Mouse (Mus musculus) retina, postnatal 1 day (tissue): ENCODE data around the gene Doc2b.

ENCODE experiments used
- DNase-seq: peaks from one replicate; pipeline ENCODE4 v3.0.0-alpha.2; 2012

The Doc2b gene

DNA sequence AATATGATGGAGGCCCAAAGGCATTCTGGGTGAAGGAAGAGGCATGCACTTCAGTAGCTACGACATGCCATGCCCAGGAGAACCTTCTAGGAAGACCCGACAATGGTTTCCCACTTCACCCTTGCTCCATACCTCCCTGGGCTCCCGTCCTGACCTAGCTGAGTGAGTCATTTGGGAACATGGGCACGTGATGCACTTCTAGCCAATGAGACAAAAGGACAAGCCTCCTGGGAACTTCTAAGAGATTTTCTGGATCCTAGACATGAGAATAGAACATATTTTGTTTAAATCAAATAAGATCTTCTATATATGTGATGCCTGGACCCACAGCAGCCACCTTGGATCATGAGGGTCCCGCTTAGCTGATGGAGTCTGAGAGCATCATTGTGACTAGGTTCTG, 3.3 kb downstream of the Doc2b start:
- no peak for DNase-seq

DNA sequence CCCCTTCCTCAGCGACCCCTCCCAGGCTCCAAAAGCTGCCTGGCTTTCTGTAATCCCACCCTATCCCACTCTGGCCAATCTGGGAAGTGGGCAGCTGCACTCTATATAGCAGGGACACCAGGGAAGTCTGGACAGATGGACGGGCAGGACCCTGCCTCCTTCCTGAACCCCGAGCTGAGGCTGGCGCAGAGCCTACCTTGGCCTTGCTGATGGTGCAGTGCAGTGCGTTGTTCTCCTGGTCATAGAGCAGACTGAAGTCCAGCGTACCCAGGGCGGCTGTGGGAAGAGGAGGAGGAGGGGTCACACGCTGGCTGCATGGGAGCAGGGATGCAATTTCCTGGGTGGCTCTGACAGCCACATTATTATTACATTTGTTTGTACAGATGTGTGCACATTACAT, 10.0 kb downstream of the Doc2b start:
- no peak for DNase-seq

DNA sequence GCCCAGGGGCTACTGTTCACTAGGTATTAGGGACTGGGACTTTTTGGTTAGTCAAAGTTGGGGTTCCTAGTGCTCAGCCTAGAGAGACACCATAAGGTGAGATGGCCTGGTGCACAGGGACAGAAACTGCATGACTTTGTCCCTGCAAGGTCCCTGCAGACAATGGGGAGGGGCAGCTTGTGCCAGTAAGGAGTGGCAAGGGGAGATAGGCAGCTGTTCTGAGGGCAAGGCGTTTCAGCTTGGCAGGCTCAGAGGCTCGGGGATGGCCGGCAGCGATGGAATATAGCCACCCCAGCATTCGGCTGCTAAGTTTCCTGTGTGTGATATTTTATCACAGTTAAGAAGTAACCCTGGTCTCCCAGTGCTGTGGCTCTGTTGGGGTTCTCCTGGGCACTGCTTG, 12.1 kb downstream of the Doc2b start:
- DNase-seq, result no peak

DNA sequence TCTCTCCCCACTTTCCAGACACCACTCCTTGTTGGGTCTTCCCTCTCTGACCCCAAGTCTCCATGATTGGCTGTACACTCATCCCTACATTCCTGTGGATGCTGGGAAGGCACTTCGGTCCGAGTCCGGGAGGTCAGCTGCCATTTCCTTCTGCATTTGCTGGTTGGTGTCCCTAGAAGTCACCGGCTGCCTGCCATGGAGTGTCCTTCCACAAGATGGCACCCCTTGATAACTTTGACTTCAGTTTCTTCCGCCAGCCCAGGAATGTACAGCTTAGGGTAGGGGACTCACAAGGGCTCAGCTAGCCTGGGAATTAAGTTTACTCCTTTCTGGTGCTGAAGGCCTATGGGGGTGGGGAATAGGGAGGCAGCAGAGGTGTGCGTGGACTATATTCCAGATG, 13.9 kb downstream of the Doc2b start:
- peak; percentile 78 for DNase-seq

DNA sequence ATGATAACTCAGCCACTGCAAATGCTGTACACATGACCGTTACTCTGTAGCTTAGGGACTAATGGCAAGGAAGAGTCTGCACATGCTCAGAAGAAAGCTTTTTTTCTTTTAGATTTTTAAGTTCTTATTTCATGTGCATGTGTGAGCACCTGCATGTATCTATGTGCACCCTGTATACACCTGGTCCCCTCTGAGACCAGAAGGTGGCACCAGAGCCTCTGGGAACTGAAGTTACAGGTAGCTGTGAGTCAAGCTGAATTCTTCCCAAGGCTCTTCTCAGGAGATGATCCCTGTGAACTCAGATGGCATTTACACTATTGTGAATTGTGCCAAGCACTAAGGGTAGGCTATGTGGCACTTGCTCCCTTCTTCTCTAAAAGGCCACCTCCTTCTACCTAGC, 19.9 kb downstream of the Doc2b start:
- no peak for DNase-seq

GRCm38 (mm10) chr11:75772562-75772961, 23.3 kb downstream of the Doc2b start:
- DNase-seq, result no peak

GRCm38 (mm10) chr11:75769206-75769605, 26.6 kb downstream of the Doc2b start:
- peak; percentile 92 for DNase-seq

GRCm38 (mm10) chr11:75768091-75768989, 27.5 kb downstream of the Doc2b start:
- DNase-seq, result no peak

DNA sequence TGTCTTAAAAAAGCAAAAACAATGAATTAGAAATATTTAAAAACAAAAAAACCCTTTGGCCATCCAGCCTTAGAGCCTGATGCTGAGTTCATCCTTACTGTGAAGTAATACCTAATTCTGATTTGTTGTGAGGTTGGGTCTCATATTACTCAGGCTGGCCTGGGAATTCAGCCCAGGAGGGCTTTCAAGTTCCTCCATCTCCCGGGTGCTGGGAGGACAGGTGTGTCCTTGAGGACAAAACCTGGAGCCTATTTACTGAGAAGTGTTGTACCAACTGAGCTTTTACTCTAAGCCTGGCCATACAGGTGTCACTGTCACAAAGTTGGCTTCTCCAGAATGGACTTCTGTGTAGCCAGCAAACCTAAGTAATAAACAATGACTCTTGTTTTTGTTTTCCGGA, 28.8 kb downstream of the Doc2b start:
- no peak for DNase-seq

DNA sequence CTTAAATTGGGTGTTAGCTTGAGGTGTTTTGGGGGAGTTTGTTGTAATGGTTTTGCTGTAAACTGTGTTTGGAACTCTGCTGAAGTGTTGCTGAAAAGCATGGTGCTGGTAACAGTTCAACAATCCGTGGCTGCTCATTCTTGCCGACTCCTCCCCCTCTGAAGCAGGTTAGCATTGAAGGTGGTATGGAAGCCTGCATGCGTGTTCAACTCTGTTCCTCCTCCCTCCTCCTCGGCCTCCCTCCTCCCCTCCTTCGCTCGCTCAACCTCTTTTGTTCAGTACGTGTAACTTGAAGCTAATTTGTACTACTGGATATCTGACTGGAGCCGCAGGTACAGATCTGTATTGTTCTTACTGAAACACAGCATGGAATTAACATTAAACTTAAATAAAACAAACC, 30.7 kb downstream of the Doc2b start:
- DNase-seq, result no peak

DNA sequence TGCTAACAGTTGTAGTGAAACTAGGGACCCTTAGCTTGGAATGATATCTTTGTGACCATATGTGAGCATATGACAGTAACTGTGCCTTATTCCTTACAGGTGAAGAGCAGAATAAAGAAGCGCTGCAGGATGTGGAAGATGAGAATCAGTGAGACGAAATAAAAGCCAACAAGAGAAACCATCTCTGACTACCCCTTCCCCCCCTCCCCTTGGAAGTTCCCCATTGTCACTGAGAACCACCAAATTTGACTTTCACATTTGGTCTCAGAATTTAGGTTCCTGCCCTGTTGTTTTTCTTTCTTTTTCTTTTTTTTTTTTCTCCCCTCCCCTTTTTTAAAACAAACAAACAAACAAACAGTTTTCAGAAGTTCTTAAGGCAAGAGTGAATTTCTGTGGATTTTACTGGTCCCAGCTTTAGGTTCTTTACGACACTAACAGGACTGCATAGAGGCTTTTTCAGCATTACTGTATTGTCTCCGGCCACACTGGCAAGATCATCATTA, 31.3 kb downstream of the Doc2b start:
- DNase-seq, result no peak

GRCm38 (mm10) chr11:75762708-75763107, 33.1 kb downstream of the Doc2b start:
- no peak for DNase-seq

DNA sequence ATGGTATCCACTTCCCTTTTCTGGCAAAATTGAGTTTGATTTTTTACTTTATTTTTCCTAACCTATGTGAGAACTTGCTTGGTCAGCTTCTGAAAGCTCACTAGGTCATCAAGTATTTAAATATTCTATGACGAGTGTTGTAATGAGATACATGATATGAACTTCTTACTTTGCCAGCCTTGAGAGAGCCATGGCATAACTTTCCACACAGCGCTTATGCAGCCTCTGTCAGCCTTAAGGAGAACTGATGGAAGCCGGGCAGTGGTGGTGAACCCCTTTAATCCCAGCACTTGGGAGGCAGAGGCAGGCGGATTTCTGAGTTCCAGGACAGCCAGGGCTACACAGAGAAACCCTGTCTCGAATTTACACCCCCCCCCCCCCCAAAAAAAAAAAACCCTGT, 35.1 kb downstream of the Doc2b start:
- no peak for DNase-seq

- no peak for DNase-seq
Measured at GRCm38 (mm10) chr11:75758553-75758952, 37.3 kb downstream of the Doc2b start.

DNA sequence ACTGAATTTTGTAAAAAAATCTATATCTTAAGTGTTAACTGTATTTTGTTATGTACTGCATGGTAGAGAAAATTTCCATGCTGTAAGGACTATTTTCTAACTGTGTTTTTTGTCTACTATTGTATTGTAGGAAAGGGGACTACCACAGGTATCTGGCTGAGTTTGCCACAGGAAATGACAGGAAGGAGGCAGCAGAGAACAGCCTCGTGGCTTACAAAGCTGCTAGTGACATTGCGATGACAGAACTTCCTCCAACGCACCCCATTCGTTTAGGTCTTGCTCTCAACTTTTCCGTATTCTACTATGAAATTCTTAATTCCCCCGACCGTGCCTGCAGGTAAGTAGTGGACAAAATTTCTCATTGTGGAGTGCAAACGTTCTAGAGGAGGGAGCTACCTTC, 39.2 kb downstream of the Doc2b start:
- DNase-seq, result no peak

DNA sequence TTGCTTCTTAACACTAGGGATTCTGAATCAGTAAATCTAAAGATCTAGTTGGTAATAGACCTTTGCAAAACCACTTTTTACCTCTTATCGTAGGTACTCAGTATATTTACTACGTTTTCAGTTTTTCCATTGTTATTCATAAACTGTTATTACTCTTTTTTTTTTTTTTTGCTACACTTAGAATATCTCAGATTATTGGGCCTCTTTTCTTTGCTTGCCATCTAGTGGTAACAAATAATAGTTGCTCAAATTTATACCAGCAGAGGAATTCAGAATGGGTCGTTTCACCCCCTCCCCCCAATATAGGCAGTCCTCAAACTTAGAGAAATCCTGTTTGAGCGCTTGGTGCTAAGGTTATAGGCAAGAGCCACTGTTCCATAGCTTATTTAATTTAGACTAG, 44.8 kb downstream of the Doc2b start:
- no peak for DNase-seq

DNA sequence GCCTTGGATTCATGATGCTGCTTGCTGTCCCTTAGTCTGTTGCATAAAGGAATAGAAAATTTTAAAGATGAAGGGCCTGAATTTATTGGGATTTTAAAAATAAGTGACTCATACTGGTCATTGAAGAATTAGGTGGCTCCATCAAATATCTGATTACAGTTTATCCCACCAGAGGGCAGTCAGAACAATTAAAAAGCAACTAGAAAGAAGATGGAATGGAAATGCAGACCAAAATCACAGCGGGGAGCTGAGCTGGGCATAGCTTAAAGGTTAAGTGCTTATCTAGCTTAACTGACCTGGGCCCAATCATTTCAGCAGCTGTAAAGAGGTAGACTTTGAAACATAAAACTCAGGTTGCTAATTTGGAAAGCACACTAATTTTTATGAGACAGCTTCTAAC, 45.3 kb downstream of the Doc2b start:
- DNase-seq, result no peak

DNA sequence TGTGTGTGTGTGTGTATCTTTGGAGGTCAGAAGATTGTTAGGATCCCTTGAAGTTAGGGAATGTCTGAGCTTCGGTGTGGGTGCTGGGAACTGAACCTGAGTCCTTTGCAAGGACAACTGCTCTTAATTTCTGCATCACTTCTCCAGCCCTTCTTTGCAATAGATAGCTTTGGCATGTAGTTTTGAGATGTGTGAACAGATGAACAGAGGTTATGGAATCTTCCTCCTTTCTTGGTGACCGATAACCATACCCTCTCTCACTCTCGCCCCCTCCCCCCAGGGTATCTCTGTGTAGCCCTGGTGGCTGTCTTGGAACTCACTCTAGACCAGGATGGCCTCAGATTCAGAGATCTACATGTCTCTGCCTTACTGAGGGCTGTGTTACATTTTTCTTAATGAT, 51.1 kb downstream of the Doc2b start:
- DNase-seq, result no peak

GRCm38 (mm10) chr11:75741615-75742014, 54.2 kb downstream of the Doc2b start:
- DNase-seq, result no peak

- no peak for DNase-seq
Measured at GRCm38 (mm10) chr11:75740204-75740603, 55.6 kb downstream of the Doc2b start.

- no peak for DNase-seq
Measured at GRCm38 (mm10) chr11:75738477-75738821, 57.4 kb downstream of the Doc2b start.

DNA sequence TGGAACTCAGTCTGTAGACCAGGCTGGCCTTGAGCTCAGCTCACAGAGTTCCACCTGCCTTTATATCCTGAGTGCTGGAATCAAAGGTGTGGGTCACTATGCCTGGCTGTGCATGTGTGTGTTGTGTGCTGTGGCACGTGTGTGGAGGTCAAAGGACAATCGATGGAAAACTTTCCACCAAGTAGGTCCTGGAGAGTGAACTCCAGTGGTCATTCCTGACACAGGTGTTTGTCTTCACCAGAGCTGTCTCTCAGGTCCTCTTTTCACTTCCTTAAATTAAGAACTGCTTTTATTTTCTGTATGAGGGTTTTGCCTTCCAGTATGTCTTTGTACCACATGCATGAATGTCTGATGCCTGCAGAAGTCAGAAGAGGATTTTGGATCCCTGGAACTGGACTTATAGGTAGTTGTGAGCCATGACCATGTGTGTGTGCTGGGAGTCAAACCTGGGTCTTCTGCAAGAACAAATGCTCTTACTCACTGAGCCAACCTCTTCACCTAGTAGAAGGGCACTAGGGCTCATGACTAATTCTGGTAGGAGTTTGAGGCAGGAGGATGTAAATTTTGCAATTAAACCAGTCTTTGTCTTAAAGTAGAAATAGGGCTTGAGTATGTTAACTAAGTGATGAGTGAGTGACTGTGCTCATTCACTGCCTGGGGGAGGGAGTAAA, 57.9 kb downstream of the Doc2b start:
- no peak for DNase-seq

DNA sequence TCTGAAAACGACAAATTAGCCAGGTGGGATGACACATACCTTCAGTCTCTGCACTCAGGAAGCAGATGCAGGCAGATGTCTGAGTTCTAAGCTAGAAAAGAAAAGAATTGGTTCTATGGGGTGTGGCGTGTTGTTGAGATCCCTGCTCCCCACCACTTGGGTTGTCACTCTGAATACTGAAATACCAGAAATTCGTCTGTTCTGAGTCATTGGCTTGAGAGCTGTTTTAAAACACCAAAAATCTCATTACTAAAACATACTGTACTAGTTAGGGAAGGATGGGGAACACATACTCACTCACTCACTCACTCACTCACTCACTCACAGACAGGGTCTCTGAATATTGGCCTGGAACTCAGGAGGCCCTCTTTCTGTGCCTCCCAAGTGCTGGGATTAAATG, 58.9 kb downstream of the Doc2b start:
- no peak for DNase-seq

- DNase-seq, result no peak
Measured at GRCm38 (mm10) chr11:75735462-75736252, 60.2 kb downstream of the Doc2b start.
